Mouse (Mus musculus) inflammation-experienced regulatory T-cells (primary cell): Measurements from ENCODE around the gene Psenen. TPM values are rescaled to one million over a fixed set of nuclear protein-coding genes. Genes with fewer than 3 reads are reported as not detected.

Experiments
- polyA plus RNA-seq, 2 experiments: library from polyadenylated mRNA; unstranded; fragments of 100-300 nt; shearing (Covaris generic); gene quantifications; one replicate each; pipeline ENCODE4 v1.2.1; 2017

Gene Psenen
- 100 to 1,000 TPM; 211 to 228 TPM for polyA plus RNA-seq

GRCm38 (mm10) chr7:30563117-30563905 lies at the start of gene Psenen, which contains the start of the genes U2af1l4 and Gm49396:
TSS of gene Psenen (minus strand) at chr7:30563627.
TSS of gene U2af1l4 (plus strand) at chr7:30563301.
TSS of gene Gm49396 (plus strand) at chr7:30563344.

DNA sequence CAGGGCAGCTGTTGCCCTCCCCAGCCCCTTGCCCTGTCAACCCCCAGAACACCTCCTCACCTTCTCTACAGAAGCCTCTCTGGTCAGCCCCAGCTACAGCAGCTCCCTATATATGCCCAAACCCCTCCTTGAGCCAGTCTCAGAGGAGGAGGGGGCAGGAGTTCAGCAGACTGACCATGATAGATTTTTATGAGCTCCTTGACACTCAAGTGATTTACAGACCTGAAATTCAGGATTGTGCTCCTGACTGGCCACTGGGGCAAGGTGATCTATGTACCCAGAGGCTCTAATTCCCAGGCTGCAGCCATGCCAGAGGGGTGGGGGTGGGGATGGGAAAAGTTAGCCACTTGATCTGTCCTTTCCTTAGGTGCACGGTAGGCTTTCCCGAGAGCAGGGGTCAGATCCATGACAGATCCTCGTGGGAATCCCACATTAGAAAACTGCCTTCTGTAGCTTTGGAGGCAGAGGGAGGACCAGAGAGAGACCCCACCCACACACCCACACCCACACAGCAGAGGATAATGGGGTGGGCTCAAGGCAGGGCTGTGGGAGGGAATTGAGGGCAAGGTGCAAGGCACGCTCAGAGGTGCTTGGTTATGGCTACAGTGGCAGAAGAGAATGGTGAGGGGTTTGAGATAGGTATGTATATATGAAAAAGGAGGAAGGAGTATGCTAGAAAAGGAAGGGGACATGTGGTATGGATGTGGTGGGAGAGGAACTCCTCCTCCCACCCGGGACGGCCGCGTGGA lies 49.4 kb upstream of the Psenen start, which contains the start of gene Upk1a:
Upk1a (minus strand) TSS at position 194 of the 749 bp plus-strand sequence.

DNA sequence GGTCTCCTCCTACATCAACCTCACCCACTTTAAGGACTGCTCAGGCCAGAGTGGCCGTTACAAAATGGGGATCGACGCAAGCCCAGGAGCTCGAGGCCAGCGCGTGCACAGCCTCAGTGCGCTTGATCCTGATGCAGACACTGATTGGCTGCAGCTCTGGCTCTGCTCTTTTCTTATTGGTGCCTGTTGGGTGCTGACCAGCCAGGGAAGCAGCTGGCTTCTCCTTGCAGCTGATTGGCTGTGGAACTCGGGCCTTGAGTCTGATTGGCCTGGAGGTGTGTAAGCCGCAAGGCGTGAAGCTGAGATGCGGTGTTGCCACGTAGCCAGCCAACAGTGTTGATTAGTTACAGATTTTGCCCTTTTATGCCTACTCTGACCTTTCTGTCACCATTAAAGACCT lies 35.4 kb upstream of the Psenen start, which contains the start of gene Zbtb32:
Zbtb32 (minus strand) TSS at position 124 of the 400 bp plus-strand sequence.

GRCm38 (mm10) chr7:30588676-30589434 lies 25.4 kb upstream of the Psenen start, which contains the start of gene Kmt2b:
TSS of gene Kmt2b (minus strand) at chr7:30588726.

DNA sequence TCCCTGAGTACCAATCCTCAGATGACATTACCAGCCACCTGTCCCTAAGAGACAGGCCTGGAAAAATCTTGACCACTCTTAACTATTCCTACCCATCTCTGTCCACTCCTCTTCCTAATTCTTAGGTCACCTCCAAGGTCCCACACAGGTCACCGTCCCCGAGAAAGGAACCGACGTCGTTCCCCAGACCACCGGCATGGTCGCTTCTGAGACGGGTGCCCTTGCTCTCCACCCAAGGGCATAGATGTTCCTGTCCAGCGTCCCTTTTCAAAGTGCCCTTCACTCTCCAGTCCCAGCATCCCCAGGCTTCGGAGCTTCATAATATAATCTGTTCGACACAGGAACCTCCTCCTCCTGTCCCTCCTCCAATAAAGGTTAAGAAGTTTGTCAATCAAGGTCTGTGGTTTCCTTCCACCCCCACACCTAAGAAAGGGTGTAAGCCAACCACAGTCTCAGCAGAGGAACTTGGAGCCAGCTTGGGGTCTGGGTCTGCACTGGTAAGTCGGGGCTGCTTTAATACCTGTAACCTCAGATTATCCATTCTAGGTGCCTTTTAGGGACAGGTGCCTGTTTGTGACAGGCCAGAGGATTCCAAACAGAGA lies 1.6 kb upstream of the Psenen start, which contains the start of gene Igflr1:
Igflr1 (plus strand) TSS at position 458 of the 602 bp plus-strand sequence.

GRCm38 (mm10) chr7:30559443-30559954 lies 3.9 kb downstream of the Psenen start, which contains the start of gene Lin37:
TSS of gene Lin37 (minus strand) at chr7:30559838.

GRCm38 (mm10) chr7:30552102-30553020 lies 11.1 kb downstream of the Psenen start, which contains the start of the genes Hspb6 and Proser3:
TSS of gene Hspb6 (plus strand) at chr7:30552178.
TSS of gene Proser3 (minus strand) at chr7:30552299.

DNA sequence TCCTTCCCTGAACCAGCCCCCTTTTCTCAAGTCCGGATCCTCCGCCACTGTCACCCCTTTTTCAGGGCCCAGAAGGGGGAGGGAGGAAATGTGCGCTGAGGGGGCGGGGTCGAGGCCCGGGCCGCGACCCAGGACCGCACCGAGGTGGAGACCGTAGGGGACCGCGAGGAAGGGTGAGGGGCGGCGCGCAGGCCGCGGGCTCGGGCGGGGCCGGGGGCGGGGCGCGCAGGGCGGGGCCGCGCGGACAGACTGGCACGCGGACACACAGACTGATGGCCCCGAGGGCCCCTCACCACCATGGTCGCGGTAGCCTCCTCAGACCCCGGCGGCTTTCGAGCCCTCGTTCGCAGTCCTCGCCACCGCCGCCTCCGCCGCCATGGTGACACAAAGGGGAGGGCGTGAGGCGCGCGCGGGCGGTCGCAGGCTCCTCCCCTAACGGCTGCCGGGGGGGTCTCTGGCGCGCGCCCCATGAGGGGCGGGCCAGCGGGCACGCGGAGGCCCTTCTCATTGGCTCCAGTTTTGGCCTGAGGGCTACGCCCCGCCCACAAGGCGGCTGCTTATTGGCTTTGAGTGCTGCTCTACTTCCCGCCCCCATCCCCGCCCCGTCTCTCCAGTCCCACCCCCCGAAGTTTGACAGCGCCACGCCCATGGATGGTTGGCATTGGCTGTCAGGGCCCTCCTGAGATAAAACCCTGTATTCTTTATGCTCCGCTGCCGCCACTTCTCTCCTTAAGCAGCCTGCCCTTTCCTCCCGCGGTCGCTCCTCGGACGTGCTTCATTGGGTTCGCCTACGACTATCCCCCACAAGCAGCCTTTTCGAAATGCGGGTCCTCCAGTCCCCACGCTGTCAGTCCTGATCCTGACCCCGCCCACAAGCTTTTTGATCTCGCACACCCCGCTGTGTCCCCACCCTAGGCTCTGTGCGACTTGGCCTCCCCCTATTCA lies 28.5 kb downstream of the Psenen start, which contains the start of gene Arhgap33:
Arhgap33 (minus strand) TSS at position 428 of the 945 bp plus-strand sequence.

Other genes starting within 250 kb of the Psenen start
- gene Syne4, start 248.8 kb downstream of the Psenen start, polyA plus RNA-seq = 10 to 100 TPM; 13.3 to 21.9 TPM
- not detected for gene E130208F15Rik, start 241.9 kb downstream of the Psenen start, polyA plus RNA-seq
- 10 to 100 TPM; 36.0 to 57.6 TPM for gene Sdhaf1, start 239.7 kb downstream of the Psenen start, polyA plus RNA-seq
- gene Lrfn3, start 200.9 kb downstream of the Psenen start, polyA plus RNA-seq = not detected
- gene Tyrobp, start 149.9 kb downstream of the Psenen start, polyA plus RNA-seq = 10 to 100 TPM in 1 of 2 experiments, 1 to 10 TPM in 1; 2.4 to 16.6 TPM
- 100 to 1,000 TPM; 388 to 519 TPM for gene Hcst, start 143.8 kb downstream of the Psenen start, polyA plus RNA-seq
- gene Nfkbid, start 141.9 kb downstream of the Psenen start, polyA plus RNA-seq = 100 to 1,000 TPM in 1 of 2 experiments, 10 to 100 TPM in 1; 93.7 to 126 TPM
- 10 to 100 TPM; 25.4 to 35.3 TPM for gene Aplp1, start 118.1 kb downstream of the Psenen start, polyA plus RNA-seq
- gene Kirrel2, start 105.9 kb downstream of the Psenen start, polyA plus RNA-seq = not detected
- not detected for gene Nphs1, start 105.3 kb downstream of the Psenen start, polyA plus RNA-seq
- under 1 TPM in 1 of 2 experiments, not detected in 1; 0.95 TPM for gene Prodh2, start 70.0 kb downstream of the Psenen start, polyA plus RNA-seq
- gene Arhgap33, start 28.6 kb downstream of the Psenen start, polyA plus RNA-seq = 1 to 10 TPM in 1 of 2 experiments, under 1 TPM in 1; 0.82 to 1.1 TPM
- gene Hspb6, start 11.4 kb downstream of the Psenen start, polyA plus RNA-seq = 1 to 10 TPM; 3.4 to 7.8 TPM
- 1 to 10 TPM; 6.0 to 9.2 TPM for gene Proser3, start 11.3 kb downstream of the Psenen start, polyA plus RNA-seq
- 10 to 100 TPM; 80.6 to 85.0 TPM for gene Lin37, start 3.8 kb downstream of the Psenen start, polyA plus RNA-seq
- gene U2af1l4, start 326 bp downstream of the Psenen start, polyA plus RNA-seq = 10 to 100 TPM; 39.3 to 39.7 TPM
- 10 to 100 TPM; 76.1 to 100.0 TPM for gene Gm49396, start 283 bp downstream of the Psenen start, polyA plus RNA-seq
- 100 to 1,000 TPM in 1 of 2 experiments, 10 to 100 TPM in 1; 76.2 to 250 TPM for gene Igflr1, start 1.8 kb upstream of the Psenen start, polyA plus RNA-seq
- gene Kmt2b, start 25.1 kb upstream of the Psenen start, polyA plus RNA-seq = 10 to 100 TPM; 10.6 to 16.5 TPM
- 10 to 100 TPM in 1 of 2 experiments, 1 to 10 TPM in 1; 5.3 to 20.8 TPM for gene Zbtb32, start 35.3 kb upstream of the Psenen start, polyA plus RNA-seq
- gene Upk1a, start 49.2 kb upstream of the Psenen start, polyA plus RNA-seq = 1 to 10 TPM in 1 of 2 experiments, not detected in 1; 1.6 TPM
- gene Cox6b1, start 62.5 kb upstream of the Psenen start, polyA plus RNA-seq = 100 to 1,000 TPM; 588 to 621 TPM
- not detected for gene Etv2, start 72.2 kb upstream of the Psenen start, polyA plus RNA-seq
- gene Rbm42, start 86.7 kb upstream of the Psenen start, polyA plus RNA-seq = 100 to 1,000 TPM; 177 to 208 TPM
- 10 to 100 TPM; 34.8 to 50.8 TPM for gene Haus5, start 101.4 kb upstream of the Psenen start, polyA plus RNA-seq
- 1 to 10 TPM in 1 of 2 experiments, not detected in 1; 3.0 TPM for gene Pmis2, start 108.0 kb upstream of the Psenen start, polyA plus RNA-seq
- gene 2200002J24Rik, start 135.3 kb upstream of the Psenen start, polyA plus RNA-seq = not detected
- gene Atp4a, start 148.6 kb upstream of the Psenen start, polyA plus RNA-seq = 1 to 10 TPM in 1 of 2 experiments, not detected in 1; 2.4 TPM
- 100 to 1,000 TPM; 107 to 111 TPM for gene Tmem147, start 165.9 kb upstream of the Psenen start, polyA plus RNA-seq
- 1 to 10 TPM in 1 of 2 experiments, under 1 TPM in 1; 0.40 to 1.6 TPM for gene Gapdhs, start 180.1 kb upstream of the Psenen start, polyA plus RNA-seq
- 1 to 10 TPM in 1 of 2 experiments, not detected in 1; 2.9 TPM for gene Sbsn, start 187.8 kb upstream of the Psenen start, polyA plus RNA-seq
- gene Dmkn, start 200.1 kb upstream of the Psenen start, polyA plus RNA-seq = under 1 TPM in 1 of 2 experiments, not detected in 1; 0.37 TPM
- not detected for gene Krtdap, start 224.3 kb upstream of the Psenen start, polyA plus RNA-seq